Mouse (Mus musculus) liver, adult 2 months (tissue): ENCODE measurements around the gene Fam57a. TPM values are rescaled to one million over a fixed set of nuclear protein-coding genes. Genes with fewer than 3 reads are reported as not detected.

ENCODE experiments used
- DNase-seq: peaks from one replicate; pipeline ENCODE4 v3.0.0-alpha.2; 2011; ENCODE audit warnings: low read depth, low spot score; ENCODE audit errors: extremely low read depth
- H3K27ac ChIP-seq: fragments of 200-500 bp; replicated peaks from 2 replicates; pipeline ENCODE4 v1.5.1; 2012; ENCODE audit warnings: low read depth, mild to moderate bottlenecking, control low read depth, inconsistent platforms, low read length; ENCODE audit not compliant: insufficient read depth
- H3K27me3 ChIP-seq: fragments of 200-500 bp; 2 replicates; pipeline ENCODE4 v1.6.1; 2012; ENCODE audit warnings: mild to moderate bottlenecking, moderate library complexity, low read length, inconsistent platforms; ENCODE audit not compliant: control insufficient read depth, insufficient read depth
- H3K36me3 ChIP-seq: fragments of 200-500 bp; 2 replicates; pipeline ENCODE4 v1.6.1; 2012; ENCODE audit warnings: low read length, inconsistent platforms; ENCODE audit not compliant: control insufficient read depth, insufficient read depth
- H3K4me1 ChIP-seq: fragments of 200-500 bp; 2 replicates; pipeline ENCODE4 v1.6.1; 2011; ENCODE audit warnings: low read length; ENCODE audit not compliant: control insufficient read depth, insufficient read depth
- H3K4me3 ChIP-seq: fragments of 200-500 bp; 2 replicates; pipeline ENCODE4 v1.5.1; 2011; ENCODE audit warnings: low read depth, mild to moderate bottlenecking, control low read depth, low read length, moderate library complexity; ENCODE audit not compliant: insufficient read depth
- H3K79me2 ChIP-seq: fragments of 200-500 bp; 2 replicates; pipeline ENCODE4 v1.6.1; 2012; ENCODE audit warnings: inconsistent platforms, mild to moderate bottlenecking, low read length, moderate library complexity; ENCODE audit not compliant: control insufficient read depth, insufficient read depth
- H3K9ac ChIP-seq: fragments of 200-500 bp; 2 replicates; pipeline ENCODE4 v1.6.1; 2012; ENCODE audit warnings: low read depth, mild to moderate bottlenecking, control low read depth, inconsistent platforms, low read length
- CTCF ChIP-seq: fragments of 200-500 bp; IDR thresholded peaks from 2 replicates; pipeline ENCODE4 v1.5.1; 2011; ENCODE audit warnings: low read depth, low read length, control low read depth
- POLR2A ChIP-seq: fragments of 200-500 bp; IDR thresholded peaks from 2 replicates; pipeline ENCODE4 v1.6.1; 2011; ENCODE audit warnings: low read length, control low read depth; ENCODE audit not compliant: insufficient read depth; ENCODE audit errors: extremely low read depth
- WGBS: fragments of 180-500 bp; shearing (Covaris S2); methylation state at CpG from one replicate; pipeline ENCODE4 v1.1.7; 2018; 5-methylcytosine and 5-hydroxymethylcytosine counted together
- polyA plus RNA-seq: library from polyadenylated mRNA; depleted of rRNA; stranded (reverse); fragments of >200 nt; gene quantifications from 2 replicates; pipeline ENCODE4 v1.2.3, GENCODE M21; 2012
- total RNA-seq: library from RNA; depleted of rRNA; stranded (reverse); fragments of >200 nt; gene quantifications from 2 replicates; pipeline ENCODE4 v1.2.3, GENCODE M21; 2014

Gene Fam57a
- total and polyA plus RNA-seq, 2 experiments = 3.4 to 3.5 TPM

DNA sequence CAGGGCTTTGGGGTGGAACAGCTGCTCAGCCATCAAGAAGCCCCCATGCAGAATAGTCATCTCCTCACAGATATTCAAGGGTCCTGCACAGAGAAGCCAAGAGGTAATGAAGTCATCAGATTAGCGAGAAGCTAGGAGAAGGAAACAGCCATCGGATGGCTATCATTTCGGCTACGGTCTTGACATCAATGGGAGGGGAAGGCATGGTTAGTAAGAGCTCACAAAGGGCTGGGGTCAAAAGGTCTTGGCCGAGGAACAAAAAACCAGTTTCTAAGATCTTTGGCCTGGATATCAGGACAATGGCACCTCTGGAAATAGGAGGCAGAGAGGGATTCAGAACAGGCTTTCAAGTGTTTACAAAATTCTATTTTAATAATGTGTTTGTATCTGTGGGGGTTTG is 34.4 kb downstream of the Fam57a start:
- TF ChIP-seq CTCF = no peak
- TF ChIP-seq POLR2A = no peak
- 0 out of 2 replicates have a peak, but pooled peaks cover 4% of the 10 kb centered on the region for H3K4me1 ChIP-seq
- no peak overlapping the region for H3K9ac ChIP-seq
- H3K4me3 ChIP-seq = no peak overlapping the region
- DNase-seq = no peak
- no peak overlapping the region for H3K27ac ChIP-seq
- H3K27me3 ChIP-seq = no peaks in the 10 kb centered on the region
- no peaks in the 10 kb centered on the region for H3K36me3 ChIP-seq
- no peaks in the 10 kb centered on the region for H3K79me2 ChIP-seq
- WGBS = 92% methylated on average over 5 of the region's 5 CpGs

DNA sequence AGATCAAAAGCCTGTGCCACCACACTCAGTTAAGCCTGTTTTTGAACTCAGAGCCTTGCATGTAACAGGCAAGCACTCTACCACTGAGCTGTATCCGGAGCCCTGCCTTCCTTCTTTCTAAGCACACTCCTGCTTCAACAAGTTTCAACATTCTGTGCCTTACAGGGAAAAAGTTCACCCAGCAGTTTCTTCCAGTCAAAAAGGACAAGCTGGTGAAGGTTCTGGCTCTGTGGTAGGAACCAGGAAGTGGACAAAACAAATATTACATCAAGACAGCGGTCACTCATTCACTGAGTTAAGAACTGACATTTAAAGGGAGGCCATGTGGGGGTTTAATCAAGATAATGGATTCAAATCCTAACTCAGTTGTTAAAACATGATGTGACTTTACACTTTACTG is 35.5 kb downstream of the Fam57a start:
- H3K9ac ChIP-seq = no peak overlapping the region

DNA sequence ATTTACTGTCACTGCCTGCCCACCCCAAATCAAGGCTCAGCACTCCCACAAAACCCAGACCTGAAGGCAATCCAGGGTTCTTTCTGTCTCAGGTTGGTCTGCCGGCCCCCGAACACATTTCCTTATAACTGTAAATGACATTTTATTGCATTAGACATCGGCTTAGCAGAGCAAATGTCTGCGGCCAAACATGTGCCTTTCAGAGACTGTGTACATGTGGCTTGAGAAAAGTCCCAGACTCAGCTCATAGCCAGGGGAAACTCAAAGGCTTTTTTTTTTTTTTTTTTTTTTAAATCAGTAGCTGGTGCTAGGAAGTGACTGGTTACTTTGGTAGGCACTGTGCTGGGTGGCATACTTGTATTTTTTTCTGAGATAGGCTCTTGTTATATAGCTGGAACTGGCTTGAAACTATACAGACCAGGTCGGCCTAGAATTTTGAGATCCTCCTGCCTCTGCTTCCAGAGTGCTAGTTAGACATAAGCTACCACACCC is 36.6 kb downstream of the Fam57a start:
- H3K4me1 ChIP-seq = 0 out of 2 replicates have a peak, but pooled peaks cover 4% of the 10 kb centered on the region
- H3K79me2 ChIP-seq = no peaks in the 10 kb centered on the region
- no peak for TF ChIP-seq CTCF
- TF ChIP-seq POLR2A = no peak
- no peak overlapping the region for H3K27ac ChIP-seq
- peaks cover 3% of the 10 kb centered on the region for H3K36me3 ChIP-seq
- no peak overlapping the region for H3K9ac ChIP-seq
- WGBS = 97% methylated on average over 5 of the region's 5 CpGs
- no peak for DNase-seq
- H3K27me3 ChIP-seq = no peaks in the 10 kb centered on the region
- H3K4me3 ChIP-seq = no peak overlapping the region

More for the DNA sequence above, 35.5 kb downstream of the Fam57a start:
- Histone ChIP-seq H3K27me3 (no peaks in the 10 kb centered on the region), H3K79me2 (no peaks in the 10 kb centered on the region), H3K4me3 (no peak overlapping the region), H3K36me3 (no peaks in the 10 kb centered on the region), H3K4me1 (0 out of 2 replicates have a peak, but pooled peaks cover 4% of the 10 kb centered on the region), H3K27ac (no peak overlapping the region)
- no peak for TF ChIP-seq CTCF
- no peak for TF ChIP-seq POLR2A
- WGBS = 64% methylated on average over 2 of the region's 2 CpGs
- DNase-seq = no peak

DNA sequence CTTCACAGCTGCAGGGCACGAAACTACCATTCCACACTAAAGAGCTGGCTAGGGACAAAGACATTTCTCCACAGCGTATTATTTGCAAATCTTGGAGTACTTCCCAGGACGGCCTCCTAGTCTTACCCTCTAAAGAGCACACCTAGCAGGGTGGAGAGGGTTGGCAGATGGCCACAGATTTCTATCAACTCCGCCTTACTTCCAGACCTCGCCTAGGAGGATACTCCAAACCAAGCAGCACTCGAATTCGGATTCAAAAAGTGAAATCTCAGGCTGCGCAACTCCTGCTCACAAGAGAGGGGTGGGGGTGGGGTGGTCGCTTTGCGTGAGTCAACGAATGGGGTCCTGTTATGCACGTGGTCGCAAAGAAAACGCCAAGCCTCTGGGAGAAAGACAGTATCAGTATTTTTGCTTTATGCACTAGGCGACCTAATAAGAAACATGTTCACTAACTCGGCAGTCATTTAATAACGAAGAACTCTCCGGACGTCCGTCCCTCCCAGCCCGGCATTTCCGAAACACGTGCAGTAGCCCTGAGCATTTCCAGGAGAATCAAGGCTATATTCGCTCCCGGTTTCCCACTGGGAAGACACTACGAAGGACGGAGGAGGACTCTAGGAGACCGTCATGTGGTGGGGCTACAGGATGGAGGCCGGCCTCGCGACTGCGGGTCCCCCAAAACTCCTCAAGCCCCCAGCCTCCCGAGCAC is 37.4 kb downstream of the Fam57a start:
- H3K4me3 ChIP-seq = peak overlapping the region; percentile 78
- DNase-seq = peak; percentile 68
- no peaks in the 10 kb centered on the region for H3K79me2 ChIP-seq
- WGBS = 1% methylated on average over 33 of the region's 33 CpGs
- H3K27me3 ChIP-seq = no peaks in the 10 kb centered on the region
- peak overlapping the region; percentile 64 for H3K27ac ChIP-seq
- TF ChIP-seq POLR2A (no peak), CTCF (no peak)
- peak overlapping the region; percentile 82 for H3K9ac ChIP-seq
- H3K36me3 ChIP-seq = peaks cover 7% of the 10 kb centered on the region
- H3K4me1 ChIP-seq = 0 out of 2 replicates have a peak, but pooled peaks cover 4% of the 10 kb centered on the region

DNA sequence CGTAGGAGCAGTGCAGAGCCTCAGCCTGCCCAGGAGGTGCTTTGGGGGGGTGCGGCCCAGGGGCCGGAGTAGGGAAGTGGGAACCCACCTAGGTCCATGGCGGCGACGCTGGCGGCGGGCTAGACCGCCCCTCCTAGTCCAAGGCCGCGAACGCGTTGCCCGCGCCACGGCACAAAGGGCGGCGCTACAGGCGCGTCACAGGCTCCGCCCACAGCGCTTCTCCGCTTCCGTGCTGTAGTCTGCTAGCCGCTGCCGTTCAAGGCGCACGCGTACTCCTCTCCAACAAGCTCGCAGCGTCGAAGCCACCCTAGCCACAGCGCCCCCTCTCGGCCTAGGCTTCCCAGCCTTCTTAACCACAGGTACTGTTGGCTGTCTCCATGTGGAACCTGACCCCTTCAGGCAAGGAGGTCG is 37.9 kb downstream of the Fam57a start, which contains the start of the genes Dbil5 and Gemin4:
TSS of gene Dbil5 (plus strand) at position 219 of the 411 bp plus-strand sequence.
TSS of gene Gemin4 (minus strand) at position 275 of the 411 bp plus-strand sequence.
- Histone ChIP-seq H3K36me3 (peaks cover 11% of the 10 kb centered on the region), H3K27me3 (no peaks in the 10 kb centered on the region), H3K4me3 (peak within 1 kb of the TSS; percentile 78), H3K79me2 (no peaks in the 10 kb centered on the region), H3K9ac (peak within 1 kb of the TSS; percentile 82), H3K4me1 (0 out of 2 replicates have a peak, but pooled peaks cover 4% of the 10 kb centered on the region), H3K27ac (peak within 1 kb of the TSS; percentile 64)
- TF ChIP-seq CTCF (peak; percentile 99), POLR2A (peak; percentile 51)
- peak; percentile 91 for DNase-seq
- 0% methylated on average over 35 of the region's 35 CpGs for WGBS

DNA sequence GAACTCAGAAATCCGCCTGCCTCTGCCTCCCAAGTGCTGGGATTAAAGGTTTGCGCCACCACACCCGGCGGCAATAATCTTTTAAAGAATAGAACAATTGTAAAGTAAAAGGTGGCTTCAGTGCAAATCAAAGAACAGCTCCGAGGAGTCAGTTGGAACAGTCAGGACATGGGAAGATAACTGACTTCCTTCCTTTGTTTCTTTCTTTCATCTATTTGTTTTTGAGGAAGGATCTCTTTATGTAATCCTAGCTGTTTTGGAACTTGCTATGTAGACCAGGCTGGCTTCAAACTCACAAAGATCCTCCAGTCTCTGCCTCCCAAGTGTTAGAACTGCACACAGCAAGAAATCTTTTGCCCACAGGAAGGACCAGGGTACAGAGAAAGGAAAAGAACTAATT is 45.2 kb downstream of the Fam57a start:
- no peak for DNase-seq
- H3K9ac ChIP-seq = no peak overlapping the region
- TF ChIP-seq CTCF (no peak), POLR2A (no peak)
- no peaks in the 10 kb centered on the region for H3K4me1 ChIP-seq
- H3K4me3 ChIP-seq = no peak overlapping the region
- no peaks in the 10 kb centered on the region for H3K79me2 ChIP-seq
- no peaks in the 10 kb centered on the region for H3K27me3 ChIP-seq
- peaks cover 21% of the 10 kb centered on the region for H3K36me3 ChIP-seq
- 85% methylated on average over 5 of the region's 5 CpGs for WGBS
- H3K27ac ChIP-seq = no peak overlapping the region
